Mouse (Mus musculus): Measurements from ENCODE around the gene Etl4.

GRCm38 (mm10) chr2:20749687-20750086 lies 840.1 kb downstream of the Etl4 start:
- TF ChIP-seq EP300 (IDR thresholded peaks at IDR 0.05; ENCODE audit: low read depth), result no peak
- no peak for TF ChIP-seq CTCF (IDR thresholded peaks at IDR 0.05; ENCODE audit: low read depth)

Data from liver, embryonic 14.5 days (tissue).